Mouse (Mus musculus): ENCODE results near the gene Gm11099. TPM values are rescaled to one million over a fixed set of nuclear protein-coding genes. Genes with fewer than 3 reads are reported as not detected.

The Gm11099 gene
- total RNA-seq (2021), result not detected
- long read RNA-seq, experiment 1, result 0 reads
- long read RNA-seq, experiment 2, result 0 reads

DNA sequence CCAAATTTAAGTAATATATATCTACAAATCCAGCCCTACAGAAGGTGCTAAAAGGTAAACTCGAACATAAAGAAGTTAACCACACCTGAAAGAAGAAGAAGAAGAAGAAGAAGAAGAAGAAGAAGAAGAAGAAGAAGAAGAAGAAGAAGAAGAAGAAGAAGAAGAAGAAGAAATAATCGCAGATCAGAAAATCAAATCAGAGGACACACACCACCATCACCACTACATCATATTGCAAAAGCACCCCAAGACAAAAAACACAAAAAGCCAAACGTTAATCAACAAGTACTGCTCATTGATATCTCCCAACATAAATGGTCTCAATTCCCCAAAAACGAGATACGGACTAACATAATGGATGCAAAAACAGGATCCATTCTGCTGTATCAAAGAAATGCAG, at the start of gene Gm11099:
Gm11099 (plus strand) TSS at position 301 of the 400 bp plus-strand sequence.
- TF ChIP-seq CTCF (conservative IDR thresholded peaks at IDR 0.05), result no peak
- no peak for DNase-seq (ENCODE audit: low spot score in 2 of 2)
- H3K27ac ChIP-seq, result no peak within 1 kb of the TSS
- no peak within 1 kb of the TSS for H3K4me3 ChIP-seq

DNA sequence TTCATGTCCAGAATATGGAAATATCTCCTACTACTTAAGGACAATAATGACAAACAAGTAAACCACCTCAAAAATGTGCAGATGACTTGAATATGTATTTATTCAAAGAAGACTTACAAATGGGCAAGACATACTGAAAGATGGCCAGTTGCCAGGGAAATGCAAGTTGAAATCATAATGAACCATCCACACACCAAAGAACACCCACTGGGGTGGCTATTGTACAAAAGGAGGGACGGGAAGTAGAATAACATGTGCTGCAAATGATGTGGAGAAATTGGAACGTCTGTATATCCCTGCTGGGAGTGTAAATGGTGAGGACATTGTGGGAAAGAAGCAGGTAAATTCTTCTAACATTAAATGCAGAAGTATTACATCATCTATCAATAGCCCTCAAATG, 46.3 kb upstream of the Gm11099 start:
- Histone ChIP-seq H3K27ac (no peak overlapping the region), H3K4me3 (no peak overlapping the region)
- TF ChIP-seq CTCF (conservative IDR thresholded peaks at IDR 0.05), result no peak
- no peak for DNase-seq (ENCODE audit: low spot score in 2 of 2)

DNA sequence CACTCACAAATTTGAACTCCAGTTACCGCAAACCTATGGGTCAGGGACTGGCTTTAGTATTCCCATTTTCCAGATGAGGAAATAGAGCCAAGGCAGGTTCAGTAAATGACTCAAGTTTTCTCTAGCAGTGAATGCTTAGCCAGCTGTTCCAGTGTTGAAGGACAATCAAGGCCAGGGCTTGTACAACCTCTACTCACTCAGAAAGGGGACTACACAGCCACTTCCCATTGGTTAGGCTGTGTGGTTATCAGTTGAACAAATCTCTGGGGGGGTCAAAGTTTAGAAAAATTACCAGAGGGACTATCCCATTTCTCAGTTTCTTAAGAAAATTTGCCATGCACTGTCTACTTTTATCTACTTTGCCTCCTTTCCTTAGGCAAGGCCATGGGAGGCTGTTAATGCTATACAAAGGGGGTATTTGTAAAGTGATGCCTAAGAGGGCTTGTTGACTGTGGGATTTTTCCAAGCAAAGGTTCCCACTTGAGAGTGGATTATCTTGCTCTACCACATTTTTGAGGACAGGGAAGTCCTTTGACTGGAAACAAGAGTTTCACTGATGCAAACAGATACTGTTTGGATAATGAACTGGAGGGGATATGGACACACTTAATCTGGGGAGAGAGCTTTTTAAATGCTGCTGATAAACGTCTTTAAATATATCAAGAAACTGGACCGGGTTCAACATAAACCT, 30.2 kb upstream of the Gm11099 start:
- TF ChIP-seq CTCF (conservative IDR thresholded peaks at IDR 0.05), result no peak
- DNase-seq (ENCODE audit: low spot score in 2 of 2), result no peak
- H3K27ac ChIP-seq, result no peak overlapping the region
- no peak overlapping the region for H3K4me3 ChIP-seq

- Histone ChIP-seq H3K27ac (no peak overlapping the region), H3K4me3 (0 out of 2 replicates have a peak overlapping the region, but pooled peaks have one; percentile 30)
- peak; percentile 81 for TF ChIP-seq CTCF (conservative IDR thresholded peaks at IDR 0.05)
- DNase-seq (ENCODE audit: low spot score in 2 of 2), result peak; percentile 21 to 24
Observed at GRCm38 (mm10) chr2:58829981-58830742, 29.1 kb upstream of the Gm11099 start.

- DNase-seq (ENCODE audit: low spot score in 2 of 2), result no peak
- no peak for TF ChIP-seq CTCF (conservative IDR thresholded peaks at IDR 0.05)
- Histone ChIP-seq H3K4me3 (no peak overlapping the region), H3K27ac (no peak overlapping the region)
Observed at GRCm38 (mm10) chr2:58832253-58832980, 26.8 kb upstream of the Gm11099 start.

DNA sequence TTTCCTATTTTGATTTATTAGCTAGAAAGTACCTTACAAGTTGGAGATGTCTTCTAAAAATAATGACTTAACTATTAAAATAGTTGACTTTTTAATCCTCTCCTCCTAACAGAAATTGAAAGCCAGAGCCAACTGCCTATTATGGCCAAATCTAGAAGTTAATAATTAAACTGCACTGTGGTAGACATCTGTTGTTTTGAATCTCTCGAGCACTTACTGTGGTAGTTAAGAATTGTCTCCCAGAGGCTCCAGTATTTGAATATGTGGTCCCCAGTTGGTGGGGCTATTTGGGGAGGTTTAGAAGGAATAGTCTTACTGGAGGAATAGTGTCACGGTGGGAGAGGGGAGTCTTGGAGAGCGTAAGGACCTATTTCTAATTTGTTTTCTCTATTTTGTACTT, 18.2 kb upstream of the Gm11099 start:
- Histone ChIP-seq H3K4me3 (no peak overlapping the region), H3K27ac (peak overlapping the region; percentile 68)
- TF ChIP-seq CTCF (conservative IDR thresholded peaks at IDR 0.05), result no peak
- DNase-seq (ENCODE audit: low spot score in 2 of 2), result peak in 1 of 2 experiments; percentile 10

DNA sequence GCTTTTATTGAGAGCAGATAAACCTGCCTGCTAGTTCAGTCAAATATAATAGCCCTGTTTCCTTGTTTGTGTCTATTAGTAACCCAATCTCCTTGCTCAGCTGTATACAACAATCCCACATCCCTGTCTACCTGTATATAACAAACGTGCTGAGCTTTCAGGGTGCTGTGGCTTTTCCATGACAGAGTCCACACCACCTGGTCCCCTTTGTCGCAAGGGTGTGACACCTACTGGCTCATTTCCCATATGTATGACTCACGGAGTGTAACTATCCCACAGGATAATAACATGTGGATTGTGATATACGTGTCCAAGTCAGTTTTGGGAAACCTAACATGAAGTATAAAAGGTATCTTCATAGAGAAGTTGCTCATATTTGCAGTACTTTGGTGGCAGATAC, 16.8 kb upstream of the Gm11099 start:
- no peak overlapping the region for H3K4me3 ChIP-seq
- TF ChIP-seq CTCF (conservative IDR thresholded peaks at IDR 0.05), result no peak
- H3K27ac ChIP-seq, result no peak overlapping the region
- no peak for DNase-seq (ENCODE audit: low spot score in 2 of 2)

DNA sequence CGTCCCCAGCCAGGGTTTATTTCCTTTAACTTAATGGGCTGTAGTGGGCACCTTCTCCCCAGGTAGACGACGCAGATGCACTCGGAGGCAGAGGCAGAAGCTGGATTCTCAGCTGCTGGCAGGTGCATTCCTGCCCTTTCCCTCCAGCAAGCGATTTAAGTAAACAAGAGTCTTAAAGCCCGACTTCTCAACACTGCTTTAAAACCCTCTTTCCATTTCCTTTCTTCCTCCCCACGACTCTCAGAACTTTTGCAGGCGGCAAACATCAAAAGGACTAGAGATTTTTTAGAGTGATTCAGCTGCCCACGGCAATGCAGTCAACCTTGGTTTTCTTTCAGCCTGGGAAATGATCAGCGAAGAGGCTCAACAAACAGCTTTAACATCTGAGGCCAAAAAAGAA, 14.7 kb upstream of the Gm11099 start:
- Histone ChIP-seq H3K4me3 (no peak overlapping the region), H3K27ac (no peak overlapping the region)
- TF ChIP-seq CTCF (conservative IDR thresholded peaks at IDR 0.05), result no peak
- DNase-seq (ENCODE audit: low spot score in 2 of 2), result no peak

- no peak for TF ChIP-seq CTCF (conservative IDR thresholded peaks at IDR 0.05)
- no peak for DNase-seq (ENCODE audit: low spot score in 2 of 2)
Observed at GRCm38 (mm10) chr2:58879876-58880275, 20.6 kb downstream of the Gm11099 start.

GRCm38 (mm10) chr2:58905057-58905456, 45.8 kb downstream of the Gm11099 start:
- DNase-seq (ENCODE audit: low spot score in 2 of 2), result no peak
- no peak overlapping the region for H3K4me3 ChIP-seq
- H3K27ac ChIP-seq, result no peak overlapping the region
- TF ChIP-seq CTCF (conservative IDR thresholded peaks at IDR 0.05), result no peak

More at GRCm38 (mm10) chr2:58879876-58880275, 20.6 kb downstream of the Gm11099 start:
- no peak overlapping the region for H3K27ac ChIP-seq
- H3K4me3 ChIP-seq, result no peak overlapping the region

GRCm38 (mm10) chr2:58906814-58907516, 47.7 kb downstream of the Gm11099 start:
- no peak overlapping the region for H3K27ac ChIP-seq
- no peak overlapping the region for H3K4me3 ChIP-seq
- no peak for DNase-seq (ENCODE audit: low spot score in 2 of 2)
- no peak for TF ChIP-seq CTCF (conservative IDR thresholded peaks at IDR 0.05)

GRCm38 (mm10) chr2:58912339-58912738, 53.1 kb downstream of the Gm11099 start:
- DNase-seq (ENCODE audit: low spot score in 2 of 2), result no peak
- Histone ChIP-seq H3K4me3 (no peak overlapping the region), H3K27ac (no peak overlapping the region)
- no peak for TF ChIP-seq CTCF (conservative IDR thresholded peaks at IDR 0.05)
